Mouse (Mus musculus): Measurements from ENCODE around the gene Tirap. TPM values are rescaled to one million over a fixed set of nuclear protein-coding genes. Genes with fewer than 3 reads are reported as not detected.
"Not testable (repeated sequence)": the region's sequence is repeated elsewhere in the genome, so short reads cannot be mapped to it uniquely, and the experiment has no call there.

Tirap gene
- total RNA-seq, 2 experiments from 2014 or later, result 27.3 to 32.1 TPM

DNA sequence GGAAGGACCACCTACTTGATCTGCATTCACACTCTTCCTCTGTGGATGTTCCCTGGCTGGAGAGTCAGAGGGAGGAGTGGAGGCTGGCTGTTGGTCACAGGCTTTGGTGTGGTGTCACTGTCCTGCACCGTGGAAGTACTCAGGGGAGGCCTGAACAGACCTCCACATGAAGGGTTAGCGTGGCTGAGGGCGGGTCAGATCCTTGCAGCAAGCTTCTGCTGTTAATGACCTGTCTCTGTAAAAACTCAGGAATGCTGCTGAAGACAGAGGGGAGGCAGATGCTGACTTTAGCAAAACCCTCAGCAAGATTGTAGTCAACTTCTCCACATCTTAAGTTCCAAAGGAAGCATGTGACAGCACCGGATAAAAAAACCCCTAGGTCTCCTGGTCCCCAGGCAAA is 43.2 kb downstream of the Tirap start:
- intact Hi-C loops (cut with DNase I), result no loop called here

GRCm38 (mm10) chr9:35156002-35156710 is 43.9 kb downstream of the Tirap start:
- DNase-seq, result peak; percentile 28 to 43
- intact Hi-C loops (cut with DNase I), result no loop called here

More for the DNA sequence above, 43.2 kb downstream of the Tirap start:
- DNase-seq, result no peak

DNA sequence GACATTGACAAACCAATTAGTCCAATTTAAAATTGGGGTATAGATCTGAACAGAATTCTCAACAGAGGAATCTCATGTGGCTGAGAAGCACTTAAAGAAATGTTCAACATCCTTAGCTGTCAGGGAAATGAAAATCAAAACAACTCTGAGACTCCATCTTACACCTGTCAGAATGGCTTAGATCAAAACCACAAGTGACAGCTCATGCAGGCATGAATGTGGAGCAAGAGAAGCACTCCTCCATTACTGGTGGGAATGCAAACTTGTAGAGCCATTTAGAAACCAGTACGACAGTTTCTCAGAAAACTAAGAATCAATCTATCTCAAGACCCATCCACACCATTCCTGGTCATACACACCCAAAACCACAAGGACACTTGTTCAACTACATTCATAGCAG is 47.2 kb downstream of the Tirap start:
- intact Hi-C loops (cut with DNase I), result no loop called here
- DNase-seq, result no peak

- DNase-seq; intact Hi-C loops (cut with DNase I): not testable (repeated sequence)
Measured at GRCm38 (mm10) chr9:35148822-35149221, 51.3 kb downstream of the Tirap start.

GRCm38 (mm10) chr9:35147261-35147660 is 52.8 kb downstream of the Tirap start:
- intact Hi-C loops (cut with DNase I); DNase-seq: not testable (repeated sequence)

GRCm38 (mm10) chr9:35145829-35146228 is 54.3 kb downstream of the Tirap start:
- no peak for DNase-seq
- intact Hi-C loops (cut with DNase I), result no loop called here

DNA sequence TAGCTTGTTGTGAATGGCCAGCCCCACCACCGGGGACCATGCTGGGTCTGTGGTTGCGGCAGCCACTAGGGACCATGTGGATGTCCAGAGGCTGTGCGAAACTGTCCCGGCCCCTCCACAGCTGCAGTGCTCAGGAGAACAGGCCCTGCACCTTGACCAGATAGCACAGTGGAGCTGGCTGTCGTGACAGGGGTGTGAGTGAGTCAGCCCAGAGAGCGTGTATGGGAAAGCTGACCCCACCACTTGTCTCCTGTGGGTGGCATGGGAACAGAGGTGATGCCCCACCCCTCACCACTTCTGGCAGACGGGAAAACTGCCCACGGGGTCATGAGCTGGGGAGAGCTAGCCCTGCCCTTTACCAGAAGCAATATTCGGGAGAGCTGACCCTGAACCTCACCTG is 55.0 kb downstream of the Tirap start:
- no peak for DNase-seq
- intact Hi-C loops (cut with DNase I), result no loop called here

DNA sequence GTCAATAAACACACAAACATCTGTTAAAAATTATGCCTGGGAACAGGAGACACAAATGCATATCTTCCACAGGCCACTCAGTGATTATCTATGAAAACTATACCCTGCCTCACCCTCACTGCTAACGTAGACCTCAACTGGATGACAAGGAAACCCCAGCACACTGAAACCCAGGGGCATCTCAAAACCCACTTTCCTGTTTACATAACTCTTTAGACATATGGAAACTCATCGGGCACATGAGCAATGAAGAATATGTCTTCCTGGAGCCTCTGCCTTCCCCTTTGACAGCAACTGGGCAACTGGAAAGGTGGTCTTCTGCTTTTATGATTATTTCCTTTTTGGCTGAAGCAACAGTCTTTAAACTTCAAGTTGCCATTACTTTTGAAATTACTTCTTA is 57.9 kb downstream of the Tirap start:
- intact Hi-C loops (cut with DNase I), result no loop called here
- DNase-seq, result no peak

DNA sequence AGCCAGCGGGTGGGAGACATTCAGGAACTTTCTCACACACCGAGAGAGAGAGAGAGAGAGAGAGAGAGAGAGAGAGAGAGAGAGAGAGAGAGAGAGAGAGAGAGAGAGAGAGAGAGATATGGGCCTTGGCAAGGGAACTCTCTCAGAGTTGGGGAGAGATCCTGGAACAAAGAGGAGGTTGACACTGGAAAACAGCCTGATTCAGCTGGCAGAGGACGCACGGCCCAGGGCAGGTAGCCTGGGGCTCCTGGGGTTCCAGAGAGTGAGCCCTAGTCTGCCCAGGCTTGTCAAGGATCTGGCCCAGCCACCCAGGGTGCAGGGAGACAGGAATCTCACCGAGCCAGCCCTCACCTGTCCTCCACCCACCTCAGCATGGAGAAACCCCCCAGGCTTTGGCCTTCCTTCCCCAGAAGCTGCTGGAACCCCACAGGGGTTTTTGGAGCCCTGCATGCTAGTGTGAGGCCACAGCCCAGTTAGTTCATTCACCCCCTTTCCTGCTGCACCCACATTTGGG is 60.8 kb downstream of the Tirap start:
- intact Hi-C loops (cut with DNase I), result no loop called here
- no peak for DNase-seq

DNA sequence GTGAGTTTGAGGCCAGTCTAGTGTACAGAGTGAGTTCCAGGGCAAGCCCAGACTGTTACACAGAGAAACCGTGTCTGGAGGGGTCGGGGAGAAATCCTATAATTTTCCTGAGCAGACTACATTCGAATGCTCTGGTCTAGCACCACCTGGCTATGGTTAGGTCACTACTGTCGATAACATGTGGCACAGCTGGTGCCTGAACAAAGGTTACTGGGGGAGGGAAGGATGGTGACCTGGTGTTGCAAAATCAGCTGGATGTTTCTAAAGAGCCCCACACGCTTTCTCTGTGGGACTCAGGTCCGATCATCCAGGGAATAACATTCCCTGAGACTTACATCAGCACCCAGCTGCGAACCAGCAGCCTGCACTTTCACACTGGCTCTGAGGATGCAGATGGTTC is 62.1 kb downstream of the Tirap start:
- DNase-seq, result no peak
- intact Hi-C loops (cut with DNase I), result no loop called here

DNA sequence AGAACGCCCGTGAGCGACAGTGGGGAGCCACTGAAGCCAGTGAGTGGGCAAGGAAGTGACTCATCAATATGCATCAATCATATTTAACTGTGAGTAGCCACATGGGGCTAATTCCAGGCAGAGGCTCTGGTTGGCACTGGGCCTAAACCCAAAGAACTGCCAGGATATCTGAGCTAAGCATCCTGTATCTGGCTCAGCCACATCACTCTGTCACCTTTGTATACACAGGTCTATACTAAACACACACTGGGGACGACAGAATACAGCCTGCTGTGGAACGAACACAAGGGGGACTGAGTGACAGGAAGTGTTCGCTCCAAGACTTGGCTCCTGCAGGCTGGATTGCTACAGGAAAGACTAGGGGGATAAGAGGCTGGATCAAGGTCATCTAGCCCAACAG is 64.5 kb downstream of the Tirap start:
- DNase-seq, result no peak
- intact Hi-C loops (cut with DNase I), result no loop called here

Other genes starting within 250 kb of the Tirap start
- 1 to 10 TPM; 2.5 to 4.4 TPM for gene St3gal4, start 81.0 kb downstream of the Tirap start, total RNA-seq (2021)
- 1 to 10 TPM; 6.0 to 6.8 TPM for gene Dcps, start 24.2 kb downstream of the Tirap start, total RNA-seq (2021)
- gene Srpr, start 116 bp downstream of the Tirap start, total RNA-seq (2021), result 100 to 1,000 TPM; 190 to 215 TPM
- 10 to 100 TPM; 17.8 to 24.4 TPM for gene Foxred1, start 10.8 kb upstream of the Tirap start, total RNA-seq (2021)
- 10 to 100 TPM; 21.6 to 23.6 TPM for gene Fam118b, start 67.5 kb upstream of the Tirap start, total RNA-seq (2021)
- gene Rpusd4, start 67.6 kb upstream of the Tirap start, total RNA-seq (2021), result 1 to 10 TPM; 6.7 to 7.4 TPM
- 10 to 100 TPM; 12.8 to 14.0 TPM for gene Cdon, start 220.8 kb upstream of the Tirap start, total RNA-seq (2021)

All from gastrocnemius, postnatal 36 days (tissue).